Mouse (Mus musculus) liver, embryonic 14.5 days (tissue): ENCODE results near the gene Dbr1.

Experiments used
- CTCF ChIP-seq: IDR thresholded peaks from 2 replicates; pipeline ENCODE4 v1.5.1; 2016; ENCODE audit warnings: antibody characterized with exemption, low read depth, control low read depth
- EP300 ChIP-seq: IDR thresholded peaks from 2 replicates; pipeline ENCODE4 v1.6.1; 2016; ENCODE audit warnings: antibody characterized with exemption, low read depth

- TF ChIP-seq EP300 (no peak), CTCF (peak; percentile 30; the same call in 1 of the 2 replicates)
These were observed 7.6 kb upstream of the Dbr1 start for GRCm38 (mm10) chr9:99568023-99568346.
